Mouse (Mus musculus): ENCODE results near the gene Kat6b. TPM values are rescaled to one million over a fixed set of nuclear protein-coding genes. Genes with fewer than 3 reads are reported as not detected.
"Not testable (repeated sequence)": the region's sequence is repeated elsewhere in the genome, so short reads cannot be mapped to it uniquely, and the experiment has no call there.

Kat6b gene
- polyA plus RNA-seq, 1 experiment from 2014 or later = 7.2 TPM

GRCm38 (mm10) chr14:21669218-21669617 lies 188.0 kb downstream of the Kat6b start:
- no peak overlapping the region for H3K27ac ChIP-seq

GRCm38 (mm10) chr14:21669633-21670421 lies 188.6 kb downstream of the Kat6b start:
- no peak overlapping the region for H3K9ac ChIP-seq (ENCODE audit: low read depth, low read length)
- no peak for TF ChIP-seq CTCF (IDR thresholded peaks at IDR 0.05; ENCODE audit: low read depth)
- ATAC-seq (replicated peaks; ENCODE audit: low FRiP score, low read depth) (peak; percentile 25; the same call in 1 of the 2 replicates), DNase-seq (ENCODE audit: low spot score) (peak; percentile 38)
- H3K9me3 ChIP-seq (replicated peaks; ENCODE audit: low read length) = no peaks in the 10 kb centered on the region
- no peak overlapping the region for H3K4me2 ChIP-seq (ENCODE audit: low read length)
- peaks cover 31% of the 10 kb centered on the region for H3K36me3 ChIP-seq (ENCODE audit: insufficient read depth, low read length)
- no peaks in the 10 kb centered on the region for H3K4me1 ChIP-seq (replicated peaks; ENCODE audit: insufficient read depth, low read length)
- H3K4me3 ChIP-seq (replicated peaks; ENCODE audit: low read depth, low read length) = no peak overlapping the region
- H3K27ac ChIP-seq = no peak overlapping the region
- WGBS = 61% methylated on average over 11 of the region's 11 CpGs
- no peaks in the 10 kb centered on the region for H3K27me3 ChIP-seq (ENCODE audit: insufficient read depth, low read length)

More at GRCm38 (mm10) chr14:21669218-21669617, 188.0 kb downstream of the Kat6b start:
- Histone ChIP-seq H3K9ac (ENCODE audit: low read depth, low read length) (no peak overlapping the region), H3K4me2 (ENCODE audit: low read length) (no peak overlapping the region), H3K27me3 (ENCODE audit: insufficient read depth, low read length) (no peaks in the 10 kb centered on the region), H3K36me3 (ENCODE audit: insufficient read depth, low read length) (peaks cover 37% of the 10 kb centered on the region), H3K9me3 (replicated peaks; ENCODE audit: low read length) (no peaks in the 10 kb centered on the region), H3K4me1 (replicated peaks; ENCODE audit: insufficient read depth, low read length) (no peaks in the 10 kb centered on the region), H3K4me3 (replicated peaks; ENCODE audit: low read depth, low read length) (no peak overlapping the region)
- no peak for DNase-seq (ENCODE audit: low spot score)
- WGBS = 75% methylated on average over 11 of the region's 11 CpGs
- TF ChIP-seq CTCF (IDR thresholded peaks at IDR 0.05; ENCODE audit: low read depth) = no peak
- ATAC-seq (replicated peaks; ENCODE audit: low FRiP score, low read depth) = peak; percentile 43; the same call in 1 of the 2 replicates

- ATAC-seq (replicated peaks; ENCODE audit: low FRiP score, low read depth) = not testable (repeated sequence)
Measured at GRCm38 (mm10) chr14:21670422-21671006, 189.3 kb downstream of the Kat6b start.

GRCm38 (mm10) chr14:21673100-21673499 lies 191.9 kb downstream of the Kat6b start:
- Histone ChIP-seq H3K4me2 (ENCODE audit: low read length) (no peak overlapping the region), H3K9ac (ENCODE audit: low read depth, low read length) (no peak overlapping the region), H3K36me3 (ENCODE audit: insufficient read depth, low read length) (peaks cover 17% of the 10 kb centered on the region; the same call in 1 of the 2 replicates), H3K27me3 (ENCODE audit: insufficient read depth, low read length) (no peaks in the 10 kb centered on the region), H3K9me3 (replicated peaks; ENCODE audit: low read length) (no peaks in the 10 kb centered on the region), H3K4me3 (replicated peaks; ENCODE audit: low read depth, low read length) (no peak overlapping the region), H3K27ac (no peak overlapping the region), H3K4me1 (replicated peaks; ENCODE audit: insufficient read depth, low read length) (no peaks in the 10 kb centered on the region)
- no peak for TF ChIP-seq CTCF (IDR thresholded peaks at IDR 0.05; ENCODE audit: low read depth)
- WGBS = 52% methylated on average over 4 of the region's 4 CpGs
- DNase-seq (ENCODE audit: low spot score) (no peak), ATAC-seq (replicated peaks; ENCODE audit: low FRiP score, low read depth) (no peak)

More at GRCm38 (mm10) chr14:21670422-21671006, 189.3 kb downstream of the Kat6b start:
- not testable (repeated sequence) for H3K4me1 ChIP-seq (replicated peaks; ENCODE audit: insufficient read depth, low read length); H3K9ac ChIP-seq (ENCODE audit: low read depth, low read length); DNase-seq (ENCODE audit: low spot score); H3K4me3 ChIP-seq (replicated peaks; ENCODE audit: low read depth, low read length); H3K27me3 ChIP-seq (ENCODE audit: insufficient read depth, low read length); H3K27ac ChIP-seq; H3K9me3 ChIP-seq (replicated peaks; ENCODE audit: low read length); H3K4me2 ChIP-seq (ENCODE audit: low read length)
- 92% methylated on average over 15 of the region's 15 CpGs for WGBS
- H3K36me3 ChIP-seq (ENCODE audit: insufficient read depth, low read length) = peaks cover 27% of the 10 kb centered on the region

- H3K27me3 ChIP-seq (ENCODE audit: insufficient read depth, low read length) = no peaks in the 10 kb centered on the region
- H3K27ac ChIP-seq = no peak overlapping the region
- DNase-seq (ENCODE audit: low spot score) = peak; percentile 53
Measured at GRCm38 (mm10) chr14:21674471-21674870, 193.2 kb downstream of the Kat6b start.

GRCm38 (mm10) chr14:21676223-21676622 lies 195.0 kb downstream of the Kat6b start:
- no peaks in the 10 kb centered on the region for H3K36me3 ChIP-seq (ENCODE audit: insufficient read depth, low read length)
- H3K27ac ChIP-seq = no peak overlapping the region
- peaks cover 8% of the 10 kb centered on the region; the same call in 1 of the 2 replicates for H3K4me1 ChIP-seq (replicated peaks; ENCODE audit: insufficient read depth, low read length)
- H3K27me3 ChIP-seq (ENCODE audit: insufficient read depth, low read length) = no peaks in the 10 kb centered on the region
- 90% methylated on average over 2 of the region's 2 CpGs for WGBS
- TF ChIP-seq CTCF (IDR thresholded peaks at IDR 0.05; ENCODE audit: low read depth) = no peak
- H3K9me3 ChIP-seq (replicated peaks; ENCODE audit: low read length) = no peaks in the 10 kb centered on the region
- no peak overlapping the region for H3K9ac ChIP-seq (ENCODE audit: low read depth, low read length)
- ATAC-seq (replicated peaks; ENCODE audit: low FRiP score, low read depth) (no peak), DNase-seq (ENCODE audit: low spot score) (no peak)
- no peak overlapping the region for H3K4me2 ChIP-seq (ENCODE audit: low read length)
- H3K4me3 ChIP-seq (replicated peaks; ENCODE audit: low read depth, low read length) = no peak overlapping the region

More at GRCm38 (mm10) chr14:21674471-21674870, 193.2 kb downstream of the Kat6b start:
- peaks cover 4% of the 10 kb centered on the region; the same call in 1 of the 2 replicates for H3K36me3 ChIP-seq (ENCODE audit: insufficient read depth, low read length)
- peak; percentile 47 for TF ChIP-seq CTCF (IDR thresholded peaks at IDR 0.05; ENCODE audit: low read depth)
- H3K4me2 ChIP-seq (ENCODE audit: low read length) = no peak overlapping the region
- H3K4me3 ChIP-seq (replicated peaks; ENCODE audit: low read depth, low read length) = no peak overlapping the region
- 0 out of 2 replicates have a peak, but pooled peaks cover under 1% of the 10 kb centered on the region for H3K4me1 ChIP-seq (replicated peaks; ENCODE audit: insufficient read depth, low read length)
- ATAC-seq (replicated peaks; ENCODE audit: low FRiP score, low read depth) = no peak
- 33% methylated on average over 5 of the region's 5 CpGs for WGBS
- no peaks in the 10 kb centered on the region for H3K9me3 ChIP-seq (replicated peaks; ENCODE audit: low read length)
- H3K9ac ChIP-seq (ENCODE audit: low read depth, low read length) = no peak overlapping the region

Measured in kidney, postnatal 0 days (tissue).